7 mouse cellular contexts compared by ENCODE assay signal in the genomic region with DNA sequence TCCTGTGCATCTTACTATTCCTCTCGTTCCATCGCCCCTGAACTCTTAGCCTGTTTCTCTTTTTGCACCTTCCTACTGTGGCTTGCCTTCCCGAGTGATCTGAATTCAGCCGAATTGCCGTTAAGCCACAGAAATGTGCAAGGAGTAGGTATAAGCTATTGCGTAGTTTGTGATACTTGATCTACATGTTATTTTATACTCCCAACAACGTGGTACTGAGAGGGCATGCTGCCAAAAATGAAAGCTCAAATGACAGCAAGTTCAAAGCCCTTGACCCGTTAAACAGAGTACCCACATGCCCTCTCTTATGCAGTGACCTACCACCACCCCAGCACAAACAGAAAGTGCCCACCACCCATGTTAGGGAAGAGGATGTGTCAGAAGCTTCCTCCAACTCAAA. TPM values are rescaled to one million over a fixed set of nuclear protein-coding genes. Genes with fewer than 3 reads are reported as not detected.
A peak's percentile ranks its signal among the peaks of the same experiment; 100 is the strongest.
DNase-seq lines count a peak whose midpoint lies in the region; ATAC-seq and TF ChIP-seq lines count a peak whose summit lies in the region.

No protein-coding gene starts in this region.

- H3K4me3 ChIP-seq in lung, embryonic 15.5 days = peak overlapping the region; percentile 89
- peak overlapping the region; percentile 99 for H3K4me3 ChIP-seq in embryonic fibroblast, embryonic 13.5 days (ENCODE audit: insufficient read depth, low read length)
- peak overlapping the region; percentile 98 for H3K4me3 ChIP-seq in kidney, postnatal 0 days (replicated peaks; ENCODE audit: low read depth, low read length)
- peak overlapping the region; percentile 100 for H3K4me3 ChIP-seq in midbrain, postnatal 0 days (ENCODE audit: low read depth, low read length)

- no peak for DNase-seq in lung, postnatal 25 days (ENCODE audit: low spot score)
- peak; percentile 5 for DNase-seq in kidney, postnatal 0 days (ENCODE audit: low spot score)
- no peak for DNase-seq in midbrain, postnatal 0 days (ENCODE audit: low spot score)
- no peak for DNase-seq in spleen, adult 18-20 months
- DNase-seq in frontal cortex, postnatal 14 days (ENCODE audit: low spot score in 2 of 2) = no peak

- H3K4me1 ChIP-seq in lung, embryonic 15.5 days = peaks cover 10% of the 10 kb centered on the region
- peaks cover 4% of the 10 kb centered on the region; the same call in 1 of the 2 replicates for H3K4me1 ChIP-seq in embryonic fibroblast, embryonic 13.5 days (ENCODE audit: control insufficient read depth, insufficient read depth, low read length)
- H3K4me1 ChIP-seq in kidney, postnatal 0 days (replicated peaks; ENCODE audit: insufficient read depth, low read length) = peaks cover 10% of the 10 kb centered on the region
- peaks cover 11% of the 10 kb centered on the region; the same call in 1 of the 2 replicates for H3K4me1 ChIP-seq in midbrain, postnatal 0 days (ENCODE audit: insufficient read depth, low read length)

- TF ChIP-seq POLR2A in embryonic fibroblast, embryonic 13.5 days (IDR thresholded peaks at IDR 0.05; ENCODE audit: low read depth, low read length) = 0 out of 2 replicates have a peak, but pooled peaks have one; percentile 12

- no peak for ATAC-seq in lung, embryonic 15.5 days (ENCODE audit: borderline replicate concordance, extremely low read depth, low FRiP score, low TSS enrichment)
- ATAC-seq in kidney, postnatal 0 days (replicated peaks; ENCODE audit: low FRiP score, low read depth) = no peak
- no peak for ATAC-seq in midbrain, postnatal 0 days (ENCODE audit: low FRiP score)

- H3K27ac ChIP-seq in lung, embryonic 15.5 days = 0 out of 2 replicates have a peak overlapping the region, but pooled peaks have one; percentile 63
- no peak overlapping the region for H3K27ac ChIP-seq in embryonic fibroblast, embryonic 13.5 days (ENCODE audit: insufficient read depth, low read length)
- peak overlapping the region; percentile 88 for H3K27ac ChIP-seq in kidney, postnatal 0 days
- H3K27ac ChIP-seq in midbrain, postnatal 0 days (ENCODE audit: low read depth, low read length) = peak overlapping the region; percentile 87

- no peaks in the 10 kb centered on the region for H3K9me3 ChIP-seq in lung, embryonic 15.5 days
- no peaks in the 10 kb centered on the region for H3K9me3 ChIP-seq in kidney, postnatal 0 days (replicated peaks; ENCODE audit: low read length)
- H3K9me3 ChIP-seq in midbrain, postnatal 0 days (ENCODE audit: low read length) = no peaks in the 10 kb centered on the region

- no peaks in the 10 kb centered on the region for H3K27me3 ChIP-seq in lung, embryonic 15.5 days
- no peaks in the 10 kb centered on the region for H3K27me3 ChIP-seq in kidney, postnatal 0 days (ENCODE audit: insufficient read depth, low read length)
- H3K27me3 ChIP-seq in midbrain, postnatal 0 days (ENCODE audit: insufficient read depth, low read length) = no peaks in the 10 kb centered on the region

- no peak for TF ChIP-seq CTCF in embryonic fibroblast, embryonic 13.5 days (IDR thresholded peaks at IDR 0.05; ENCODE audit: borderline replicate concordance, insufficient read depth, low read length)
- no peak for TF ChIP-seq CTCF in kidney, postnatal 0 days (IDR thresholded peaks at IDR 0.05; ENCODE audit: low read depth)
- no peak for TF ChIP-seq CTCF in midbrain, postnatal 0 days (IDR thresholded peaks at IDR 0.05)

- peak overlapping the region; percentile 95 for H3K9ac ChIP-seq in lung, embryonic 15.5 days
- peak overlapping the region; percentile 97 for H3K9ac ChIP-seq in kidney, postnatal 0 days (ENCODE audit: low read depth, low read length)
- peak overlapping the region; percentile 92 for H3K9ac ChIP-seq in midbrain, postnatal 0 days (replicated peaks; ENCODE audit: low read length, poor library complexity, severe bottlenecking)

- WGBS in lung, embryonic 15.5 days = 1% methylated on average over 8 of the region's 8 CpGs
- WGBS in kidney, postnatal 0 days = 2% methylated on average over 8 of the region's 8 CpGs
- 6% methylated on average over 8 of the region's 8 CpGs for WGBS in midbrain, postnatal 0 days

- H3K4me2 ChIP-seq in lung, embryonic 15.5 days = peak overlapping the region; percentile 81
- peak overlapping the region; percentile 80 for H3K4me2 ChIP-seq in kidney, postnatal 0 days (ENCODE audit: low read length)
- H3K4me2 ChIP-seq in midbrain, postnatal 0 days (ENCODE audit: low read depth, low read length, poor library complexity, severe bottlenecking) = peak overlapping the region; percentile 87

- H3K36me3 ChIP-seq in lung, embryonic 15.5 days = peaks cover 26% of the 10 kb centered on the region
- peaks cover 17% of the 10 kb centered on the region for H3K36me3 ChIP-seq in kidney, postnatal 0 days (ENCODE audit: insufficient read depth, low read length)
- H3K36me3 ChIP-seq in midbrain, postnatal 0 days (ENCODE audit: insufficient read depth, low read length) = peaks cover 22% of the 10 kb centered on the region

RNA-seq across cellular contexts. Expression of gene Eif3f, which starts 0.6 kb away (rescaled TPM):
- 86.6 and 87.6 TPM in 2 replicates for polyA plus RNA-seq in lung, embryonic 15.5 days (2015; fragmentation: Nextera tagmentation; extraction: Ambion mirVana)
- 166 and 204 TPM in 2 replicates for polyA plus RNA-seq in embryonic fibroblast, embryonic 13.5 days (2011; ENCODE audit: insufficient read length, low read depth, missing spikeins)
- 97.4 and 104 TPM in 2 replicates for polyA plus RNA-seq in kidney, postnatal 0 days (2015; fragmentation: Nextera tagmentation; extraction: Ambion mirVana)
- total RNA-seq in midbrain, postnatal 0 days (2014; rRNA removed) = 121 TPM in 2 replicates
- 73.9 and 77.8 TPM in 2 replicates for polyA plus RNA-seq in midbrain, postnatal 0 days (2015; fragmentation: Nextera tagmentation; extraction: Ambion mirVana)

RNA-seq across cellular contexts. Expression of gene Nlrp10, which starts 4.9 kb away (rescaled TPM):
- polyA plus RNA-seq in lung, embryonic 15.5 days (2015; fragmentation: Nextera tagmentation; extraction: Ambion mirVana) = 0.73 and 1.00 TPM in 2 replicates
- 0.16 TPM in 1 of 2 replicates, not detected in the other for polyA plus RNA-seq in embryonic fibroblast, embryonic 13.5 days (2011; ENCODE audit: insufficient read length, low read depth, missing spikeins)
- 0.03 TPM in 1 of 2 replicates, not detected in the other for polyA plus RNA-seq in kidney, postnatal 0 days (2015; fragmentation: Nextera tagmentation; extraction: Ambion mirVana)
- total RNA-seq in midbrain, postnatal 0 days (2014; rRNA removed) = 0.22 TPM in 1 of 2 replicates, not detected in the other
- not detected in 2 replicates for polyA plus RNA-seq in midbrain, postnatal 0 days (2015; fragmentation: Nextera tagmentation; extraction: Ambion mirVana)

RNA-seq across cellular contexts. Expression of gene Tub, which starts 15.3 kb away (rescaled TPM):
- polyA plus RNA-seq in lung, embryonic 15.5 days (2015; fragmentation: Nextera tagmentation; extraction: Ambion mirVana) = 1.5 and 1.8 TPM in 2 replicates
- polyA plus RNA-seq in embryonic fibroblast, embryonic 13.5 days (2011; ENCODE audit: insufficient read length, low read depth, missing spikeins) = 0.49 TPM in 1 of 2 replicates, not detected in the other
- 0.33 and 0.36 TPM in 2 replicates for polyA plus RNA-seq in kidney, postnatal 0 days (2015; fragmentation: Nextera tagmentation; extraction: Ambion mirVana)
- total RNA-seq in midbrain, postnatal 0 days (2014; rRNA removed) = 159 and 207 TPM in 2 replicates
- 42.8 and 44.3 TPM in 2 replicates for polyA plus RNA-seq in midbrain, postnatal 0 days (2015; fragmentation: Nextera tagmentation; extraction: Ambion mirVana)

RNA-seq across cellular contexts. Expression of gene Olfr519, which starts 40.6 kb away (rescaled TPM):
- polyA plus RNA-seq in lung, embryonic 15.5 days (2015; fragmentation: Nextera tagmentation; extraction: Ambion mirVana) = not detected in 2 replicates
- not detected in 2 replicates for polyA plus RNA-seq in embryonic fibroblast, embryonic 13.5 days (2011; ENCODE audit: insufficient read length, low read depth, missing spikeins)
- not detected in 2 replicates for polyA plus RNA-seq in kidney, postnatal 0 days (2015; fragmentation: Nextera tagmentation; extraction: Ambion mirVana)
- not detected in 2 replicates for total RNA-seq in midbrain, postnatal 0 days (2014; rRNA removed)
- polyA plus RNA-seq in midbrain, postnatal 0 days (2015; fragmentation: Nextera tagmentation; extraction: Ambion mirVana) = not detected in 2 replicates

RNA-seq across cellular contexts. Expression of gene Olfr518, which starts 50.0 kb away (rescaled TPM):
- not detected in 2 replicates for polyA plus RNA-seq in lung, embryonic 15.5 days (2015; fragmentation: Nextera tagmentation; extraction: Ambion mirVana)
- polyA plus RNA-seq in embryonic fibroblast, embryonic 13.5 days (2011; ENCODE audit: insufficient read length, low read depth, missing spikeins) = not detected in 2 replicates
- polyA plus RNA-seq in kidney, postnatal 0 days (2015; fragmentation: Nextera tagmentation; extraction: Ambion mirVana) = not detected in 2 replicates
- not detected in 2 replicates for total RNA-seq in midbrain, postnatal 0 days (2014; rRNA removed)
- polyA plus RNA-seq in midbrain, postnatal 0 days (2015; fragmentation: Nextera tagmentation; extraction: Ambion mirVana) = not detected in 2 replicates

Comparison
In these comparisons a context has a peak if more than half of its experiments do, and no peak if none do; other contexts are left out.
1. RNA of gene Tub, which starts 15.3 kb away (polyA plus RNA-seq): 42.8 to 44.3 TPM in midbrain, postnatal 0 days; 1.5 to 1.8 TPM in lung, embryonic 15.5 days, 0.49 TPM in embryonic fibroblast, embryonic 13.5 days and 0.33 to 0.36 TPM in kidney, postnatal 0 days; every median in the first group is over 10 times any median in the second.
2. Peak in every context shown above with its lines, with median percentiles within 50 percentile points of each other: H3K4me2 ChIP-seq, H3K4me3 ChIP-seq and H3K9ac ChIP-seq.